Mouse (Mus musculus): ENCODE results near the gene Ush1c.

DNA sequence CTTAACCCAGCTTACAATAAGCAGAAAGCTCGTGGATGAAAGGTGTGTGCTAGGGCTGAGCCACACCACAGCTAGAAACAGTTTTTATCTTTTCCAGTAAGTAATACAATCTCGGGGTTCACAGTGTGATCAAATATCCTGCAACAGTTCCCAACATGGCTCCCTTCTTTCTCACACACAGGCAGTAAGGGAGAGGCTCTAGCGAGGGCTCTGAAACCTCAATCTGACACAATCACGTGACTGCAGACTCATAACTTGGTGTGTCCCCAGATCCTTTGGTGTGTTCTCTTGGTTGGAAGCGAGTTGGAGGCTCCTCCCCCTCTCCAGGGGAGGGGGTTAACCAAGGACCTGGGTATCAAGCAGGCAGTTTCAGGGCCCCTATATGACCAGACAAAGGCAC lies 37.9 kb upstream of the Ush1c start:
- TF ChIP-seq CTCF (IDR thresholded peaks at IDR 0.05; ENCODE audit: insufficient read depth, low read depth, low read length) (no peak), POLR2A (IDR thresholded peaks at IDR 0.05; ENCODE audit: insufficient read depth, low read depth, low read length) (no peak)
